Mouse (Mus musculus): Measurements from ENCODE around the gene Nrxn3.
A peak's percentile ranks its signal among the peaks of the same experiment; 100 is the strongest.

The Nrxn3 gene

GRCm38 (mm10) chr12:89946522-89946921, 1223.8 kb downstream of the Nrxn3 start:
- DNase-seq (ENCODE audit: low spot score in 2 of 2) = no peak

GRCm38 (mm10) chr12:89953237-89953636, 1230.6 kb downstream of the Nrxn3 start:
- DNase-seq (ENCODE audit: low spot score in 2 of 2) = no peak

GRCm38 (mm10) chr12:89953649-89954048, 1231.0 kb downstream of the Nrxn3 start:
- no peak for DNase-seq (ENCODE audit: low spot score in 2 of 2)

GRCm38 (mm10) chr12:89954441-89955070, 1231.9 kb downstream of the Nrxn3 start:
- DNase-seq (ENCODE audit: low spot score in 2 of 2) = peak in 1 of 2 experiments; percentile 14

GRCm38 (mm10) chr12:89963073-89963472, 1240.4 kb downstream of the Nrxn3 start:
- no peak for DNase-seq (ENCODE audit: low spot score in 2 of 2)

GRCm38 (mm10) chr12:89976648-89977047, 1254.0 kb downstream of the Nrxn3 start:
- DNase-seq (ENCODE audit: low spot score in 2 of 2) = no peak

GRCm38 (mm10) chr12:89977479-89977878, 1254.8 kb downstream of the Nrxn3 start:
- no peak for DNase-seq (ENCODE audit: low spot score in 2 of 2)

- DNase-seq (ENCODE audit: low spot score in 2 of 2) = no peak
Observed at GRCm38 (mm10) chr12:89979190-89979589, 1256.5 kb downstream of the Nrxn3 start.

- DNase-seq (ENCODE audit: low spot score in 2 of 2) = no peak
Observed at GRCm38 (mm10) chr12:89982445-89982844, 1259.8 kb downstream of the Nrxn3 start.

- DNase-seq (ENCODE audit: low spot score in 2 of 2) = no peak
Observed at GRCm38 (mm10) chr12:89983399-89983798, 1260.7 kb downstream of the Nrxn3 start.

- no peak for DNase-seq (ENCODE audit: low spot score in 2 of 2)
Observed at GRCm38 (mm10) chr12:89986219-89986618, 1263.5 kb downstream of the Nrxn3 start.

GRCm38 (mm10) chr12:89993273-89993672, 1270.6 kb downstream of the Nrxn3 start:
- no peak for DNase-seq (ENCODE audit: low spot score in 2 of 2)

GRCm38 (mm10) chr12:89995392-89995791, 1272.7 kb downstream of the Nrxn3 start:
- DNase-seq (ENCODE audit: low spot score in 2 of 2) = no peak

GRCm38 (mm10) chr12:90010280-90010679, 1287.6 kb downstream of the Nrxn3 start:
- DNase-seq (ENCODE audit: low spot score in 2 of 2) = no peak

GRCm38 (mm10) chr12:90013958-90014357, 1291.3 kb downstream of the Nrxn3 start:
- DNase-seq (ENCODE audit: low spot score in 2 of 2) = no peak

- no peak for DNase-seq (ENCODE audit: low spot score in 2 of 2)
Observed at GRCm38 (mm10) chr12:90027023-90027422, 1304.3 kb downstream of the Nrxn3 start.

- DNase-seq (ENCODE audit: low spot score in 2 of 2) = no peak
Observed at GRCm38 (mm10) chr12:90041038-90041437, 1318.4 kb downstream of the Nrxn3 start.

- no peak for DNase-seq (ENCODE audit: low spot score in 2 of 2)
Observed at GRCm38 (mm10) chr12:90056256-90056655, 1333.6 kb downstream of the Nrxn3 start.

- no peak for DNase-seq (ENCODE audit: low spot score in 2 of 2)
Observed at GRCm38 (mm10) chr12:90059786-90060185, 1337.1 kb downstream of the Nrxn3 start.

GRCm38 (mm10) chr12:90061312-90061711, 1338.6 kb downstream of the Nrxn3 start:
- no peak for DNase-seq (ENCODE audit: low spot score in 2 of 2)

GRCm38 (mm10) chr12:90062219-90062618, 1339.5 kb downstream of the Nrxn3 start:
- no peak for DNase-seq (ENCODE audit: low spot score in 2 of 2)

GRCm38 (mm10) chr12:90063443-90063842, 1340.8 kb downstream of the Nrxn3 start:
- DNase-seq (ENCODE audit: low spot score in 2 of 2) = no peak

- no peak for DNase-seq (ENCODE audit: low spot score in 2 of 2)
Observed at GRCm38 (mm10) chr12:90085862-90086261, 1363.2 kb downstream of the Nrxn3 start.

GRCm38 (mm10) chr12:90095754-90096153, 1373.1 kb downstream of the Nrxn3 start:
- DNase-seq (ENCODE audit: low spot score in 2 of 2) = no peak

Measured in cerebellum, postnatal 4 days (tissue).